Mouse (Mus musculus): ENCODE results near the gene F11.

DNA sequence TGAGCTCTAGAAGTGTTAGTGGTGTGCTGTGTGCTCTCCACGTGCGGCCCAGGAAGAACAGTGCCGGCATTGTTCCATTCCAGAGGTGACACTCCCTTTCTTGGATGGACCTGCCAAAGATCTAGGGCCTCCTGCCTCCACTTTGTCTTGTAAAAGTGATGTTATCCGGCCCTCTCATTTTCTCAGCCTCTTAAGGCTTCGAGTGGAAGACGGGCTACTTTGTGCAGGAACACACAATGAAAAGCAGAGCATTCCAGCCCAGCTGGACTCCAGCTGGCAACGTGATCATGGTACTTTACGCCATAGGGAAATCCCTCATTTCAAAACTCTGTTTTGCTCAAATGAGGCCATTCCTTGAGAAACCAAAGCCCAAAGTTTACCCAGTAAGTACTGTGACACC is 5.2 kb upstream of the F11 start:
- TF ChIP-seq CTCF (IDR thresholded peaks at IDR 0.05; ENCODE audit: insufficient read depth, low read length) (no peak), POLR2A (IDR thresholded peaks at IDR 0.05; ENCODE audit: borderline replicate concordance, extremely low read depth, low read depth, low read length) (no peak)

Data from lung, adult 2 months (tissue).